Mouse (Mus musculus) G1E (cell line): ENCODE data around the gene Kcnn4. TPM values are rescaled to one million over a fixed set of nuclear protein-coding genes. Genes with fewer than 3 reads are reported as not detected.
A peak's percentile ranks its signal among the peaks of the same experiment; 100 is the strongest.

Experiments
- ATAC-seq: 2 replicates; pipeline ENCODE4 v1.8.0; 2016; ENCODE audit warnings: mild to moderate bottlenecking; ENCODE audit not compliant: insufficient number of reproducible peaks, poor library complexity, low FRiP score, severe bottlenecking; ENCODE audit errors: extremely low read depth
- DNase-seq: peaks from one replicate; pipeline ENCODE4 v3.0.0; 2012; ENCODE audit warnings: low spot score
- H3K27me3 ChIP-seq: 2 replicates; pipeline ENCODE4 v1.6.1; 2012; ENCODE audit warnings: mild to moderate bottlenecking, low read length, inconsistent platforms; ENCODE audit not compliant: insufficient read depth
- H3K36me3 ChIP-seq: replicated peaks from 2 replicates; pipeline ENCODE3; 2012; ENCODE audit warnings: mild to moderate bottlenecking, inconsistent platforms
- H3K4me1 ChIP-seq: 2 replicates; pipeline ENCODE4 v1.6.1; 2012; ENCODE audit warnings: low read depth, low read length, inconsistent platforms, mixed read lengths; ENCODE audit not compliant: insufficient read depth
- H3K4me3 ChIP-seq: 2 replicates; pipeline ENCODE4 v1.5.1; 2012; ENCODE audit warnings: low read depth, mild to moderate bottlenecking, inconsistent platforms, low read length, moderate library complexity, mixed read lengths
- H3K9me3 ChIP-seq: replicated peaks from 2 replicates; pipeline ENCODE4 v1.6.1; 2012; ENCODE audit warnings: inconsistent platforms
- CTCF ChIP-seq: IDR thresholded peaks from 2 replicates; pipeline ENCODE4 v1.5.1; 2012; ENCODE audit warnings: low read depth, low read length, inconsistent platforms, mixed read lengths
- GATA1 ChIP-seq: IDR thresholded peaks from 2 replicates; pipeline ENCODE4 v1.6.1; 2012; ENCODE audit warnings: borderline replicate concordance, low read length, inconsistent platforms, mixed read lengths
- GATA2 ChIP-seq: IDR thresholded peaks from 2 replicates; pipeline ENCODE4 v1.6.1; 2012; ENCODE audit warnings: low read depth, low read length, inconsistent platforms, borderline replicate concordance
- POLR2AphosphoS5 ChIP-seq: IDR thresholded peaks from 2 replicates; pipeline ENCODE4 v1.6.1; 2012; ENCODE audit warnings: low read depth, low read length, inconsistent platforms; ENCODE audit not compliant: insufficient replicate concordance
- TAL1 ChIP-seq: conservative IDR thresholded peaks from 2 replicates; pipeline ENCODE4 v1.6.1; 2012; ENCODE audit warnings: low read depth, low read length, inconsistent platforms, mixed read lengths
- polyA plus RNA-seq: library from polyadenylated mRNA; stranded (reverse); fragments of >175 nt; gene quantifications from 2 replicates; pipeline ENCODE4 v1.2.3, GENCODE M21; 2012
- total RNA-seq, 2 experiments: library from RNA; stranded (forward) in 1 of 2; stranded (reverse) in 1 of 2; fragments of 200-1000 nt in 1 of 2; fragments of >200 nt in 1 of 2; fragmentation: Nextera tagmentation in 1 of 2; gene quantifications; 2 replicates each; pipeline ENCODE4 v1.2.3; 2014 to 2017

Gene Kcnn4
- total and polyA plus RNA-seq, 3 experiments = 20.4 to 70.4 (median 40.3) TPM

- Histone ChIP-seq H3K27me3 (no peaks in the 10 kb centered on the region), H3K4me3 (peak overlapping the region; percentile 19; the same call in 1 of the 2 replicates), H3K9me3 (no peaks in the 10 kb centered on the region), H3K36me3 (peaks cover 52% of the 10 kb centered on the region), H3K4me1 (peaks cover 91% of the 10 kb centered on the region)
- ATAC-seq (no peak), DNase-seq (no peak)
- TF ChIP-seq TAL1 (no peak), POLR2AphosphoS5 (no peak), GATA1 (no peak), GATA2 (no peak), CTCF (no peak)
Measured at GRCm38 (mm10) chr7:24389516-24390187, 19.6 kb downstream of the Kcnn4 start.

- peaks cover 91% of the 10 kb centered on the region for H3K4me1 ChIP-seq
- no peaks in the 10 kb centered on the region for H3K27me3 ChIP-seq
- ATAC-seq (no peak), DNase-seq (no peak)
- H3K4me3 ChIP-seq = no peak overlapping the region
- H3K9me3 ChIP-seq = no peaks in the 10 kb centered on the region
- peaks cover 45% of the 10 kb centered on the region for H3K36me3 ChIP-seq
- no peak for TF ChIP-seq GATA1
- no peak for TF ChIP-seq GATA2
- TF ChIP-seq TAL1 = no peak
- TF ChIP-seq CTCF = no peak
- TF ChIP-seq POLR2AphosphoS5 = no peak
Measured at GRCm38 (mm10) chr7:24390512-24390911, 20.4 kb downstream of the Kcnn4 start.

GRCm38 (mm10) chr7:24391077-24391476, 21.0 kb downstream of the Kcnn4 start:
- Histone ChIP-seq H3K27me3 (no peaks in the 10 kb centered on the region), H3K4me1 (peaks cover 90% of the 10 kb centered on the region), H3K4me3 (no peak overlapping the region), H3K36me3 (peaks cover 43% of the 10 kb centered on the region), H3K9me3 (no peaks in the 10 kb centered on the region)
- DNase-seq = no peak
- TF ChIP-seq POLR2AphosphoS5 (no peak), GATA1 (no peak), GATA2 (no peak), CTCF (no peak), TAL1 (no peak)
- ATAC-seq = no peak

GRCm38 (mm10) chr7:24391687-24392086, 21.6 kb downstream of the Kcnn4 start:
- DNase-seq (no peak), ATAC-seq (no peak)
- no peaks in the 10 kb centered on the region for H3K9me3 ChIP-seq
- H3K27me3 ChIP-seq = no peaks in the 10 kb centered on the region
- TF ChIP-seq GATA1 (no peak), TAL1 (no peak), GATA2 (no peak), POLR2AphosphoS5 (no peak), CTCF (no peak)
- peaks cover 90% of the 10 kb centered on the region for H3K4me1 ChIP-seq
- H3K36me3 ChIP-seq = peaks cover 40% of the 10 kb centered on the region
- H3K4me3 ChIP-seq = no peak overlapping the region

- ATAC-seq (no peak; the same call in 1 of the 2 replicates), DNase-seq (no peak)
- H3K36me3 ChIP-seq = peaks cover 26% of the 10 kb centered on the region
- H3K9me3 ChIP-seq = no peaks in the 10 kb centered on the region
- TF ChIP-seq GATA1 (no peak), GATA2 (no peak), POLR2AphosphoS5 (no peak), CTCF (no peak), TAL1 (no peak)
- peaks cover 85% of the 10 kb centered on the region for H3K4me1 ChIP-seq
- no peaks in the 10 kb centered on the region for H3K27me3 ChIP-seq
- H3K4me3 ChIP-seq = no peak overlapping the region; the same call in 1 of the 2 replicates
Measured at GRCm38 (mm10) chr7:24394054-24394453, 24.0 kb downstream of the Kcnn4 start.

- H3K27me3 ChIP-seq = no peaks in the 10 kb centered on the region
- no peaks in the 10 kb centered on the region for H3K9me3 ChIP-seq
- peak; percentile 60 for DNase-seq
- TF ChIP-seq POLR2AphosphoS5 (no peak), GATA1 (no peak), GATA2 (no peak), TAL1 (no peak; the same call in 1 of the 2 replicates), CTCF (no peak)
- H3K4me3 ChIP-seq = peak overlapping the region; percentile 58; the same call in 1 of the 2 replicates
- peaks cover 23% of the 10 kb centered on the region for H3K36me3 ChIP-seq
- peak; percentile 70 for ATAC-seq
- H3K4me1 ChIP-seq = peaks cover 82% of the 10 kb centered on the region
Measured at GRCm38 (mm10) chr7:24394475-24395161, 24.6 kb downstream of the Kcnn4 start.
